Mouse (Mus musculus) heart, adult 2 months (tissue): Measurements from ENCODE around the gene Aass.
"Not testable (repeated sequence)": the region's sequence is repeated elsewhere in the genome, so short reads cannot be mapped to it uniquely, and the experiment has no call there.

ENCODE experiments used
- CTCF ChIP-seq: fragments of 200-600 bp; IDR thresholded peaks from 2 replicates; pipeline ENCODE4 v1.8.1; 2022; ENCODE audit warnings: antibody characterized with exemption, mild to moderate bottlenecking, moderate library complexity
- EP300 ChIP-seq: fragments of 200-500 bp; IDR thresholded peaks from 2 replicates; pipeline ENCODE4 v1.6.1; 2011; ENCODE audit warnings: low read depth, low read length, control low read depth; ENCODE audit not compliant: insufficient read depth
- POLR2A ChIP-seq: fragments of 200-500 bp; IDR thresholded peaks from 2 replicates; pipeline ENCODE4 v1.6.1; 2011; ENCODE audit warnings: mild to moderate bottlenecking, low read depth, low read length, control low read depth; ENCODE audit not compliant: insufficient read depth

- TF ChIP-seq POLR2A, CTCF, EP300: not testable (repeated sequence)
Measured at GRCm38 (mm10) chr6:23089292-23089691, 43.5 kb downstream of the Aass start.
